Mouse (Mus musculus): Measurements from ENCODE around the gene Dis3. TPM values are rescaled to one million over a fixed set of nuclear protein-coding genes. Genes with fewer than 3 reads are reported as not detected.

Dis3 gene
- total and polyA plus RNA-seq, 3 experiments, result 33.9 to 92.6 (median 69.4) TPM

- H3K9me3 ChIP-seq (replicated peaks; ENCODE audit: low read length), result no peaks in the 10 kb centered on the region
- peaks cover 2 to 4% of the 10 kb centered on the region in 2 experiments; a peak in 2 of 4 replicates for H3K4me1 ChIP-seq (ENCODE audit: control insufficient read depth in 1 of 2, insufficient read depth in 2 of 2)
- no peak overlapping the region for H3K9ac ChIP-seq (ENCODE audit: insufficient read depth, low read depth)
- H3K36me3 ChIP-seq (replicated peaks in 1 of 2; ENCODE audit: control insufficient read depth in 1 of 2, insufficient read depth in 1 of 2, low read length in 1 of 2), result peaks cover 54 to 73% of the 10 kb centered on the region in 2 experiments
- dilution Hi-C loops (cut with MboI; ENCODE audit: extremely low pct_ligation_motif_present, extremely low pct_unique_long_range_greater_than_20kb, low sequenced_read_pairs), result no loop called here
- no peaks in the 10 kb centered on the region for H3K27me3 ChIP-seq (replicated peaks)
- H3K27ac ChIP-seq (ENCODE audit: insufficient read depth, low read depth), result no peak overlapping the region
- TF ChIP-seq IRF4 (IDR thresholded peaks at IDR 0.05; ENCODE audit: low read depth, low read length) (no peak), ZC3H11A (IDR thresholded peaks at IDR 0.05; ENCODE audit: low read depth, low read length) (no peak), TBP (conservative IDR thresholded peaks at IDR 0.05; ENCODE audit: low read depth, low read length) (no peak), USF2 (conservative IDR thresholded peaks at IDR 0.05; ENCODE audit: low read depth, low read length) (no peak), RCOR1 (conservative IDR thresholded peaks at IDR 0.05; ENCODE audit: low read depth, low read length) (no peak), SIN3A (IDR thresholded peaks at IDR 0.05; ENCODE audit: low read length) (no peak), POLR2A (IDR thresholded peaks at IDR 0.05; ENCODE audit: low read depth, low read length) (no peak)
- in situ Hi-C loops (cut with MboI; ENCODE audit: low pct_ligation_motif_present, low pct_unique_long_range_greater_than_20kb, low sequenced_read_pairs), result no loop called here
- H3K4me2 ChIP-seq (ENCODE audit: insufficient read depth, low read depth, poor library complexity, severe bottlenecking), result no peak overlapping the region
- peaks cover 15% of the 10 kb centered on the region for H3K79me2 ChIP-seq (replicated peaks; ENCODE audit: control insufficient read depth, extremely low read depth, insufficient read depth, poor library complexity, severe bottlenecking)
- no peak for DNase-seq (ENCODE audit: extremely low read depth)
- H3K4me3 ChIP-seq (replicated peaks in 1 of 3; ENCODE audit: low read depth in 2 of 3, low read length in 2 of 3, poor library complexity in 1 of 3), result no peak overlapping the region
Measured at GRCm38 (mm10) chr14:99104542-99105123, 5.1 kb upstream of the Dis3 start.

GRCm38 (mm10) chr14:99103050-99103449, 3.5 kb upstream of the Dis3 start:
- no peak for TF ChIP-seq EP300 (IDR thresholded peaks at IDR 0.05; ENCODE audit: low read length)
- no peak for TF ChIP-seq NELFE (IDR thresholded peaks at IDR 0.05; ENCODE audit: low read depth, low read length)
- no peak for TF ChIP-seq MAFK (IDR thresholded peaks at IDR 0.05; ENCODE audit: insufficient replicate concordance, low read length)
- TF ChIP-seq POLR2A (IDR thresholded peaks at IDR 0.05; ENCODE audit: low read depth, low read length), result no peak
- no peak for TF ChIP-seq SIN3A (IDR thresholded peaks at IDR 0.05; ENCODE audit: low read length)
- TF ChIP-seq BHLHE40 (IDR thresholded peaks at IDR 0.05; ENCODE audit: low read depth, low read length), result no peak
- no peak for TF ChIP-seq POLR2AphosphoS2 (IDR thresholded peaks at IDR 0.05; ENCODE audit: low read depth, low read length)
- TF ChIP-seq ZKSCAN1 (IDR thresholded peaks at IDR 0.05; ENCODE audit: borderline replicate concordance, low read depth, low read length), result no peak
- TF ChIP-seq UBTF (IDR thresholded peaks at IDR 0.05; ENCODE audit: low read depth, low read length), result no peak
- no peak for TF ChIP-seq USF1 (IDR thresholded peaks at IDR 0.05; ENCODE audit: low read depth, low read length)
- no peak for TF ChIP-seq ELF1 (IDR thresholded peaks at IDR 0.05; ENCODE audit: low read depth, low read length)
- no peak for TF ChIP-seq ETS1 (conservative IDR thresholded peaks at IDR 0.05; ENCODE audit: low read depth, low read length)
- TF ChIP-seq HCFC1 (IDR thresholded peaks at IDR 0.05; ENCODE audit: low read depth, low read length), result no peak
- TF ChIP-seq ZNF384 (IDR thresholded peaks at IDR 0.05; ENCODE audit: low read depth, low read length), result no peak
- no peak for TF ChIP-seq CTCF (conservative IDR thresholded peaks at IDR 0.05 in 1 of 2, IDR thresholded peaks at IDR 0.05 in 1 of 2; ENCODE audit: low read depth in 2 of 2, low read length in 2 of 2)
- no peak for TF ChIP-seq MEF2A (IDR thresholded peaks at IDR 0.05; ENCODE audit: borderline replicate concordance, low read depth, low read length)
- no peak for TF ChIP-seq MAX (IDR thresholded peaks at IDR 0.05; ENCODE audit: low read length)
- no peak overlapping the region for H3K27ac ChIP-seq (ENCODE audit: insufficient read depth, low read depth)
- H3K4me2 ChIP-seq (ENCODE audit: insufficient read depth, low read depth, poor library complexity, severe bottlenecking), result no peak overlapping the region

More at GRCm38 (mm10) chr14:99103050-99103449, 3.5 kb upstream of the Dis3 start:
- in situ Hi-C loops (cut with MboI; ENCODE audit: low pct_ligation_motif_present, low pct_unique_long_range_greater_than_20kb, low sequenced_read_pairs), result no loop called here
- Histone ChIP-seq H3K9me3 (replicated peaks; ENCODE audit: low read length) (no peaks in the 10 kb centered on the region), H3K9ac (ENCODE audit: insufficient read depth, low read depth) (no peak overlapping the region), H3K36me3 (replicated peaks in 1 of 2; ENCODE audit: control insufficient read depth in 1 of 2, insufficient read depth in 1 of 2, low read length in 1 of 2) (peaks cover 47 to 66% of the 10 kb centered on the region in 2 experiments), H3K4me3 (replicated peaks in 1 of 3; ENCODE audit: low read depth in 2 of 3, low read length in 2 of 3, poor library complexity in 1 of 3) (no peak overlapping the region), H3K79me2 (replicated peaks; ENCODE audit: control insufficient read depth, extremely low read depth, insufficient read depth, poor library complexity, severe bottlenecking) (peaks cover 27% of the 10 kb centered on the region), H3K27me3 (replicated peaks) (no peaks in the 10 kb centered on the region), H3K4me1 (ENCODE audit: control insufficient read depth in 1 of 2, insufficient read depth in 2 of 2) (peaks cover 4 to 11% of the 10 kb centered on the region in 2 experiments; a peak in 3 of 4 replicates)
- no peak for DNase-seq (ENCODE audit: extremely low read depth)
- dilution Hi-C loops (cut with MboI; ENCODE audit: extremely low pct_ligation_motif_present, extremely low pct_unique_long_range_greater_than_20kb, low sequenced_read_pairs), result no loop called here
